Mouse (Mus musculus) liver, embryonic 14.5 days (tissue): ENCODE results near the gene Hhat.

Source experiments
- CTCF ChIP-seq: IDR thresholded peaks from 2 replicates; pipeline ENCODE4 v1.5.1; 2016; ENCODE audit warnings: antibody characterized with exemption, low read depth, control low read depth
- EP300 ChIP-seq: IDR thresholded peaks from 2 replicates; pipeline ENCODE4 v1.6.1; 2016; ENCODE audit warnings: antibody characterized with exemption, low read depth

- TF ChIP-seq EP300: no peak
- TF ChIP-seq CTCF: peak; percentile 69
These were observed 19.4 kb upstream of the Hhat start for GRCm38 (mm10) chr1:192790442-192790841.
